Mouse (Mus musculus) heart, adult 2 months (tissue): ENCODE results near the gene Ttc38.

Source experiments
- CTCF ChIP-seq: fragments of 200-600 bp; IDR thresholded peaks from 2 replicates; pipeline ENCODE4 v1.8.1; 2022; ENCODE audit warnings: antibody characterized with exemption, mild to moderate bottlenecking, moderate library complexity
- EP300 ChIP-seq: fragments of 200-500 bp; IDR thresholded peaks from 2 replicates; pipeline ENCODE4 v1.6.1; 2011; ENCODE audit warnings: low read depth, low read length, control low read depth; ENCODE audit not compliant: insufficient read depth
- POLR2A ChIP-seq: fragments of 200-500 bp; IDR thresholded peaks from 2 replicates; pipeline ENCODE4 v1.6.1; 2011; ENCODE audit warnings: mild to moderate bottlenecking, low read depth, low read length, control low read depth; ENCODE audit not compliant: insufficient read depth

GRCm38 (mm10) chr15:85786711-85787110 lies 45.4 kb upstream of the Ttc38 start:
- TF ChIP-seq POLR2A (no peak), EP300 (no peak), CTCF (no peak)
